ENCODE assay signal across 12 mouse cellular contexts in the genomic region with DNA sequence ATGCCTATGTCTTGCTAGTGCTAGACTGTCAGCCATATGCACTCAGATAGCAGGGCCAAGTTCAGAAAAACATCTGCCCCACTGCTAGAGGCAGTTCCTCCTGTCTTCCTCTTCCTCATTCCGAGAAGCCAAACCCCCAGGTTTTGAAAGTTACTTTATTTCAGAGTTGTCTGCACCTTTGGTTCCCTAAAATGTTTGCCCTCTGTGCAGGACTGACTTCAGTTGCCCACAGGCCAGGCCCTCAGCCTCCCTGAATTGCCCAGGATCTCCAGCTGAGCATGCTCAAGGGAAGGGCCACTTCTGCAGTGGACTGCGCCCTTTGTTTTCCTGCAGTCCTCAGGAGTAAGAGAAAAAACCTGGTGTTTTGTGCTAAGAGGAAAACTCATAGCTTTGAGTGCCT.
DNase-seq lines count a peak whose midpoint lies in the region; ATAC-seq lines count a peak whose summit lies in the region.
"Had no signal": no experiment of that assay in that cellular context is flagged by ENCODE, and none has a peak within 500 bp of the region (broad histone marks: within the 10 kb centered on the region; RNA-seq: fewer than 3 reads in every experiment).

No protein-coding gene starts in this region.

- H3K9me3 ChIP-seq in heart, embryonic 15.5 days (replicated peaks), result no peaks in the 10 kb centered on the region
- H3K9me3 ChIP-seq in liver, embryonic 15.5 days (replicated peaks), result no peaks in the 10 kb centered on the region
- no peaks in the 10 kb centered on the region for H3K9me3 ChIP-seq in hindbrain, embryonic 14.5 days (ENCODE audit: control insufficient read depth, low read length)
- H3K9me3 ChIP-seq: midbrain, embryonic 10.5 days; neural tube, embryonic 13.5 days had no signal

- no peak for ATAC-seq in heart, embryonic 15.5 days (replicated peaks; ENCODE audit: insufficient number of reproducible peaks, insufficient read depth, low FRiP score, low read depth)
- ATAC-seq in liver, embryonic 15.5 days (ENCODE audit: insufficient read depth), result no peak
- ATAC-seq in hindbrain, embryonic 14.5 days (ENCODE audit: low FRiP score), result no peak
- ATAC-seq: CD4-positive, CD25-positive, alpha-beta regulatory T cell, adult 4 months; hindbrain, embryonic 16.5 days had no signal

- peak overlapping the region; percentile 28 for H3K27ac ChIP-seq in heart, embryonic 15.5 days
- H3K27ac ChIP-seq in liver, embryonic 15.5 days (replicated peaks), result peak overlapping the region; percentile 38; the same call in 1 of the 2 replicates
- H3K27ac ChIP-seq in macrophage, result peak overlapping the region; percentile 71
- H3K27ac ChIP-seq in hindbrain, embryonic 14.5 days, result no peak overlapping the region
- H3K27ac ChIP-seq: midbrain, embryonic 10.5 days; neural tube, embryonic 13.5 days had no signal

- peaks cover 11% of the 10 kb centered on the region for H3K4me1 ChIP-seq in heart, embryonic 15.5 days (replicated peaks)
- no peaks in the 10 kb centered on the region for H3K4me1 ChIP-seq in liver, embryonic 15.5 days (replicated peaks)
- no peaks in the 10 kb centered on the region for H3K4me1 ChIP-seq in hindbrain, embryonic 14.5 days (replicated peaks; ENCODE audit: control insufficient read depth, insufficient read depth, low read length)
- H3K4me1 ChIP-seq: neural tube, embryonic 13.5 days had no signal

- WGBS in heart, embryonic 15.5 days, result 71% methylated on average over 2 of the region's 2 CpGs
- 52% methylated on average over 2 of the region's 2 CpGs for WGBS in liver, embryonic 15.5 days (ENCODE audit: insufficient replicate concordance)
- 18% methylated on average over 2 of the region's 2 CpGs for WGBS in macrophage (ENCODE audit: missing documents)
- 86% methylated on average over 2 of the region's 2 CpGs for WGBS in hindbrain, embryonic 14.5 days

- H3K36me3 ChIP-seq in heart, embryonic 15.5 days, result peaks cover 80% of the 10 kb centered on the region
- peaks cover 45% of the 10 kb centered on the region for H3K36me3 ChIP-seq in liver, embryonic 15.5 days (replicated peaks)
- H3K36me3 ChIP-seq in macrophage (ENCODE audit: inconsistent target), result peaks cover 86% of the 10 kb centered on the region
- peaks cover 86% of the 10 kb centered on the region for H3K36me3 ChIP-seq in hindbrain, embryonic 14.5 days (replicated peaks; ENCODE audit: control insufficient read depth, insufficient read depth)

- no peaks in the 10 kb centered on the region for H3K27me3 ChIP-seq in heart, embryonic 15.5 days
- no peaks in the 10 kb centered on the region for H3K27me3 ChIP-seq in liver, embryonic 15.5 days
- H3K27me3 ChIP-seq in hindbrain, embryonic 14.5 days (ENCODE audit: control insufficient read depth, insufficient read depth, low read length), result no peaks in the 10 kb centered on the region
- H3K27me3 ChIP-seq: neural tube, embryonic 13.5 days had no signal

- DNase-seq in heart, adult 18-20 months, result no peak
- DNase-seq in B cell, adult 2 months, result peak; percentile 39 to 41
- no peak for DNase-seq in thymus, postnatal 36 days
- no peak for DNase-seq in right cerebral cortex, postnatal 25 days
- DNase-seq in hindbrain, embryonic 14.5 days (ENCODE audit: low spot score), result no peak

- no peak overlapping the region for H3K4me3 ChIP-seq in heart, embryonic 15.5 days
- H3K4me3 ChIP-seq in liver, embryonic 15.5 days (replicated peaks), result no peak overlapping the region
- no peak overlapping the region for H3K4me3 ChIP-seq in macrophage (ENCODE audit: inconsistent target)
- no peak overlapping the region for H3K4me3 ChIP-seq in hindbrain, embryonic 14.5 days (replicated peaks; ENCODE audit: low read length)
- H3K4me3 ChIP-seq: midbrain, embryonic 10.5 days; neural tube, embryonic 13.5 days had no signal

- H3K4me2 ChIP-seq in heart, embryonic 15.5 days, result no peak overlapping the region
- H3K4me2 ChIP-seq in liver, embryonic 15.5 days, result no peak overlapping the region
- H3K4me2 ChIP-seq in hindbrain, embryonic 14.5 days (replicated peaks), result no peak overlapping the region
- H3K4me2 ChIP-seq: neural tube, embryonic 13.5 days had no signal

- no peak overlapping the region for H3K9ac ChIP-seq in heart, embryonic 15.5 days
- no peak overlapping the region for H3K9ac ChIP-seq in liver, embryonic 15.5 days
- H3K9ac ChIP-seq in hindbrain, embryonic 14.5 days, result no peak overlapping the region
- H3K9ac ChIP-seq: neural tube, embryonic 13.5 days had no signal

- H3K79me2 ChIP-seq in macrophage (ENCODE audit: inconsistent target), result peaks cover 71% of the 10 kb centered on the region

Comparison
In these comparisons a context has a peak if more than half of its experiments do, and no peak if none do; other contexts are left out.
1. DNase-seq: peak in B cell, adult 2 months (2 of 2); none in heart, adult 18-20 months (0 of 2), thymus, postnatal 36 days (0 of 2), right cerebral cortex, postnatal 25 days (single experiment) and hindbrain, embryonic 14.5 days (single experiment).